Mouse (Mus musculus) liver, adult 2 months (tissue): Measurements from ENCODE around the gene Gm44502. TPM values are rescaled to one million over a fixed set of nuclear protein-coding genes. Genes with fewer than 3 reads are reported as not detected.
A peak's percentile ranks its signal among the peaks of the same experiment; 100 is the strongest.

Experiments
- DNase-seq: peaks from one replicate; pipeline ENCODE4 v3.0.0-alpha.2; 2011; ENCODE audit warnings: low read depth, low spot score; ENCODE audit errors: extremely low read depth
- H3K27ac ChIP-seq: fragments of 200-500 bp; replicated peaks from 2 replicates; pipeline ENCODE4 v1.5.1; 2012; ENCODE audit warnings: low read depth, mild to moderate bottlenecking, control low read depth, inconsistent platforms, low read length; ENCODE audit not compliant: insufficient read depth
- H3K27me3 ChIP-seq: fragments of 200-500 bp; 2 replicates; pipeline ENCODE4 v1.6.1; 2012; ENCODE audit warnings: mild to moderate bottlenecking, moderate library complexity, low read length, inconsistent platforms; ENCODE audit not compliant: control insufficient read depth, insufficient read depth
- H3K36me3 ChIP-seq: fragments of 200-500 bp; 2 replicates; pipeline ENCODE4 v1.6.1; 2012; ENCODE audit warnings: low read length, inconsistent platforms; ENCODE audit not compliant: control insufficient read depth, insufficient read depth
- H3K4me1 ChIP-seq: fragments of 200-500 bp; 2 replicates; pipeline ENCODE4 v1.6.1; 2011; ENCODE audit warnings: low read length; ENCODE audit not compliant: control insufficient read depth, insufficient read depth
- H3K4me3 ChIP-seq: fragments of 200-500 bp; 2 replicates; pipeline ENCODE4 v1.5.1; 2011; ENCODE audit warnings: low read depth, mild to moderate bottlenecking, control low read depth, low read length, moderate library complexity; ENCODE audit not compliant: insufficient read depth
- H3K79me2 ChIP-seq: fragments of 200-500 bp; 2 replicates; pipeline ENCODE4 v1.6.1; 2012; ENCODE audit warnings: inconsistent platforms, mild to moderate bottlenecking, low read length, moderate library complexity; ENCODE audit not compliant: control insufficient read depth, insufficient read depth
- H3K9ac ChIP-seq: fragments of 200-500 bp; 2 replicates; pipeline ENCODE4 v1.6.1; 2012; ENCODE audit warnings: low read depth, mild to moderate bottlenecking, control low read depth, inconsistent platforms, low read length
- CTCF ChIP-seq: fragments of 200-500 bp; IDR thresholded peaks from 2 replicates; pipeline ENCODE4 v1.5.1; 2011; ENCODE audit warnings: low read depth, low read length, control low read depth
- POLR2A ChIP-seq: fragments of 200-500 bp; IDR thresholded peaks from 2 replicates; pipeline ENCODE4 v1.6.1; 2011; ENCODE audit warnings: low read length, control low read depth; ENCODE audit not compliant: insufficient read depth; ENCODE audit errors: extremely low read depth
- WGBS: fragments of 180-500 bp; shearing (Covaris S2); methylation state at CpG from one replicate; pipeline ENCODE4 v1.1.7; 2018; 5-methylcytosine and 5-hydroxymethylcytosine counted together
- polyA plus RNA-seq: library from polyadenylated mRNA; depleted of rRNA; stranded (reverse); fragments of >200 nt; gene quantifications from 2 replicates; pipeline ENCODE4 v1.2.3, GENCODE M21; 2012
- total RNA-seq: library from RNA; depleted of rRNA; stranded (reverse); fragments of >200 nt; gene quantifications from 2 replicates; pipeline ENCODE4 v1.2.3, GENCODE M21; 2014

Gene Gm44502
- total and polyA plus RNA-seq, 2 experiments, result 1.5 TPM; not detected in 1

- WGBS, result 10% methylated on average over 18 of the region's 18 CpGs
- Histone ChIP-seq H3K27me3 (no peaks in the 10 kb centered on the region), H3K79me2 (peaks cover 4% of the 10 kb centered on the region; the same call in 1 of the 2 replicates), H3K27ac (peak overlapping the region; percentile 90), H3K36me3 (peaks cover under 1% of the 10 kb centered on the region; the same call in 1 of the 2 replicates), H3K4me1 (peaks cover 16% of the 10 kb centered on the region), H3K9ac (peak overlapping the region; percentile 75), H3K4me3 (peak overlapping the region; percentile 60)
- DNase-seq, result no peak
- TF ChIP-seq CTCF, result no peak
- TF ChIP-seq POLR2A, result no peak
Observed at GRCm38 (mm10) chr15:89377362-89377761, 52.1 kb downstream of the Gm44502 start.

- 18% methylated on average over 16 of the region's 16 CpGs for WGBS
- Histone ChIP-seq H3K27ac (peak within 1 kb of the TSS; percentile 90), H3K79me2 (peaks cover 4% of the 10 kb centered on the region; the same call in 1 of the 2 replicates), H3K27me3 (no peaks in the 10 kb centered on the region), H3K36me3 (peaks cover 3% of the 10 kb centered on the region; the same call in 1 of the 2 replicates), H3K4me3 (peak within 1 kb of the TSS; percentile 60), H3K9ac (peak within 1 kb of the TSS; percentile 75), H3K4me1 (peaks cover 16% of the 10 kb centered on the region)
- TF ChIP-seq POLR2A (peak; percentile 62; the same call in 1 of the 2 replicates), CTCF (no peak)
- peak; percentile 96 for DNase-seq
Observed at GRCm38 (mm10) chr15:89376957-89377356, 52.5 kb downstream of the Gm44502 start, which contains the start of gene Tymp. TSS of gene Tymp (minus strand) at chr15:89377039.

- Histone ChIP-seq H3K27me3 (no peaks in the 10 kb centered on the region), H3K4me3 (peak overlapping the region; percentile 60), H3K9ac (peak overlapping the region; percentile 75), H3K79me2 (peaks cover 4% of the 10 kb centered on the region; the same call in 1 of the 2 replicates), H3K4me1 (peaks cover 16% of the 10 kb centered on the region), H3K27ac (peak overlapping the region; percentile 90), H3K36me3 (peaks cover 6% of the 10 kb centered on the region; the same call in 1 of the 2 replicates)
- TF ChIP-seq POLR2A, result peak; percentile 43; the same call in 1 of the 2 replicates
- TF ChIP-seq CTCF, result no peak
- WGBS, result 36% methylated on average over 7 of the region's 7 CpGs
- DNase-seq, result peak; percentile 100
Observed at GRCm38 (mm10) chr15:89376040-89376439, 53.5 kb downstream of the Gm44502 start.

GRCm38 (mm10) chr15:89374801-89375534 lies 54.5 kb downstream of the Gm44502 start:
- TF ChIP-seq POLR2A (no peak), CTCF (no peak)
- Histone ChIP-seq H3K27ac (peak overlapping the region; percentile 93), H3K27me3 (no peaks in the 10 kb centered on the region), H3K36me3 (peaks cover 6% of the 10 kb centered on the region; the same call in 1 of the 2 replicates), H3K4me3 (peak overlapping the region; percentile 67), H3K79me2 (peaks cover 4% of the 10 kb centered on the region; the same call in 1 of the 2 replicates), H3K9ac (peak overlapping the region; percentile 88), H3K4me1 (peaks cover 16% of the 10 kb centered on the region)
- peak; percentile 100 for DNase-seq
- 34% methylated on average over 17 of the region's 17 CpGs for WGBS

- WGBS, result 22% methylated on average over 9 of the region's 9 CpGs
- H3K9ac ChIP-seq, result peak overlapping the region; percentile 88
- DNase-seq, result peak; percentile 26
- peak overlapping the region; percentile 67 for H3K4me3 ChIP-seq
- no peaks in the 10 kb centered on the region for H3K27me3 ChIP-seq
- peak overlapping the region; percentile 93 for H3K27ac ChIP-seq
- no peak for TF ChIP-seq CTCF
- no peak for TF ChIP-seq POLR2A
- H3K79me2 ChIP-seq, result peaks cover 4% of the 10 kb centered on the region; the same call in 1 of the 2 replicates
- H3K4me1 ChIP-seq, result peaks cover 16% of the 10 kb centered on the region
- H3K36me3 ChIP-seq, result peaks cover 6% of the 10 kb centered on the region; the same call in 1 of the 2 replicates
Observed at GRCm38 (mm10) chr15:89374340-89374739, 55.2 kb downstream of the Gm44502 start.
